Mouse (Mus musculus) cerebellum, postnatal 4 days (tissue): ENCODE measurements at regions not wholly inside any gene's neighbourhood (a gene's known extent, or its start where the extent isn't known, plus 50 kb on each side); places are given as distances from the start of the nearest gene placed in this dataset.

ENCODE experiments used
- DNase-seq, 2 experiments: peaks; one replicate each; pipeline ENCODE4 v3.0.0; 2022; ENCODE audit warnings: low spot score in 2 of 2, mixed read lengths in 1 of 2

DNA sequence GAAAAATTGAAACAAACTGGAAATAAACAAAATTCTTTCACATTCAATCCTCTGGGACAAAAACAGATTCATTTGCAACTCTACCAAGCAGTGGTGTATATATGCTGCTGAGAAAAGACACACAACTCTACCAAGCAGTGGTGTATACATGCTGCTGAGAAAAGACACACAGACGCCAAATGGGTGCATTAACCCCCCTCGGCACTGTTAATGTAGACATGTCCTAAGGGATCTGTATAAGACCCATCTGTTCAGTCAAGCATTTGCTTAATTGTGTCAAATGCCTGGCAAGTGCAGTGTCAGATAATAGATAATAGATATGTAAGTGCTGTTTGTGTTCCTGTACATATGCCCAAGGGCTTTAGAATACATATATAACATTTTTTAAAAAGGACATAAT, 1035.2 kb upstream of the B3galt2 start:
- no peak for DNase-seq

DNA sequence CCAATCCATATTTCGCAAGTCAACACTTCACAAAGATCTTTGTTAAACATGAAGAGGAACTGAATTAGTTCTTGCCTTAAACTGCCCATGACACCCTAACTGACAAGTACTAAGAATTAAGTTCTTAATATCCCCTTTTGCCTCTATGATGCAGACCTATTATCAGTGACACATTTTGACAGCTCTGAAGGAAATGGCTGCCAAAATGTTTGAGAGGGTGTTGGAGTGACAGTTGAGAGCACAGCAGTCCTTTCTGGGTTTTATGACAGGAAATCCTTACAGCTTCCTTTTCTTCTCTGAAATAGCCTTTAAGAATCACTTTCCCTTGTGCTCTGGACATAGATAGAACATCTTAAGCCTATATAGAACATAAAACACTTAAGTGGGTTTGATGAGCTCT, 1034.4 kb upstream of the B3galt2 start:
- DNase-seq: no peak

DNA sequence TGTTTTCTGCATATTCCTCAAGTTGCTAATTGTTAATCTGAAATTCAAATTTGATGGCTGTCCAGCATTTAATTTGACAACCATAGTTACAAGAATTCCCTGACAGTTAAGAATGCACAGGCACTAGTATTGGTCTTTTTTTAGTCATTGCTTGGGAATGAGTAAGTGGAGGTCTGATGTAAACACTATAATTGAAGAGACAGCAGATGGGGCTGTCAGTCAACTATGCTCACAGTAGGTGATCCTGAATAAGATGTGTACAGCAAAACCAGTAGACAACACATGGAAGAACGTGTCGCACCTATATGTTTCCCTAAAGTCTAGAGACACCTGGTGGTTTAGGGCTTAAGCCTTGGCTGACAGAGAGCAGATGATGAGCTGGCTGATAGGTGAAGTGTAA, 1019.0 kb upstream of the B3galt2 start:
- no peak for DNase-seq

DNA sequence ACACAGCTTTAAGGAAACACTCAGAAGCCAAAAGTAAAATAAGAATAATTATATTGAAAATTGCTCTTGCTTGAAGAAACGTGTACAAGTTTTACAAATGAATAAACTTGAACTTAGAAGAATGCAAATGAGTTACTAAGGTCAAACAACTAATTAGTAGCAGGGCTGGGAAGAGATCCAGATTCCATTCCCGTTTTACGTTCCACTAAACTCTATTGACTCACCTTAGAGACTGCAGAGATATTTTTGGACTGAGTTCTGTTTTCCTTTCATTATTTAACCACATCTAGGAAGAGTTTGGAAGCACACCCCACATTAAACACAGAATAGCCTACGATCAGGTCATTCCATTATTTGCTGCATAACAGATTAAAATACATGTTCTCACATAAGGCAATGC, 1016.2 kb upstream of the B3galt2 start:
- no peak for DNase-seq

DNA sequence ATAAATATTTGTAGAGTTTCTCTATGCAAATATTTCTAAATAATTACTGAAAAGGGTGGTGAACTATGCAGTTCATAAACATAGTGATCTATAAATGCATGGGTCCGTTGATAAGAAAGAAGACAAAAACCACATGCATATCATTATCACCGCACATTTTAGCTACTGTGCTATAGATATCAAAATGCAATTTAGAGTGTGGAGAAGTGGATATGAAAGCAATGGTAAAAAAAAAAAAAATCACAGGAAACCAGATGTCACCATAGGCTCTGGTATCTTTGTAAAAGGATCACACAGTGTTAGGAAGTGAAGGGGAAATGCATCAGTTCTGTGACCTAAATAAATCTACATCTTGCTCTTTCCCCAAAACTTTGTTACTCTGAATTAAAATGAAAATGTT, 985.2 kb upstream of the B3galt2 start:
- no peak for DNase-seq

DNA sequence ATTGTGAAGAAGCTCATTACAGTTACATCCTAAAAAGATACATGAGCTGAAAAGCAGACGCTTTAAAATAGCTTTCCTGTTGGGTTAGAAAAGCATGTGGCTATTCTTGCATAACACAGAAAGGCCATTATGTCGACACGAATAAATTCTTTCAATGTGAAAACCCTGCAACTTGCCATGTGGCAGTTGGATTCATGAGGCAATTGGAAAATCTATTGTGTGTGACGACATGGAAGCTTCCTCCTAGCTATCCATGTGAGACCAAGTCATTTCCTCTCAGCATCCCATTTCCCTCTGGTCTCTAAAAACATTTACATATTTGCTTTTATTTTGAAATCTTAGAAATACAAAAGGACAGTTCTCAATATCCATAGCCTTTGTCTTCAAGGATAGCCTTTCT, 975.2 kb upstream of the B3galt2 start:
- DNase-seq: no peak

DNA sequence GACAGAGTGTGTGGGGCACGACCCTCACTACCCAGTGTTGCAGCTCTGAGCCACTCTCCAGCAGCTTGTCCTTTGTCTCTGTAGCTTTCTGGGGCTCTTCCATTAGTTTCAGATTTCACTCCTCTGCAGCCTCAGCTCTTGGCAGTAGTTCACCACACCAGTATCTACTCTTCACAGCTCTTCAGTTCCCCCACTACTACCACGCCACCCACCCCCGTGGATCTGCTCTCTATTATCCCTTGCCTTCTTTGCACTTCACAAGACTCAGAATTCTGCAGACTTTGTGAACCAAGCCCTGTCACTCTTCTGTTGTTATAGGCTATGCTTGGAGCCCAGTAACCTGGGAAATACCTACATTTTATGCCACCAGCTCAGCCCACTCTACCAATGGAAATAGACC, 960.5 kb upstream of the B3galt2 start:
- no peak for DNase-seq

DNA sequence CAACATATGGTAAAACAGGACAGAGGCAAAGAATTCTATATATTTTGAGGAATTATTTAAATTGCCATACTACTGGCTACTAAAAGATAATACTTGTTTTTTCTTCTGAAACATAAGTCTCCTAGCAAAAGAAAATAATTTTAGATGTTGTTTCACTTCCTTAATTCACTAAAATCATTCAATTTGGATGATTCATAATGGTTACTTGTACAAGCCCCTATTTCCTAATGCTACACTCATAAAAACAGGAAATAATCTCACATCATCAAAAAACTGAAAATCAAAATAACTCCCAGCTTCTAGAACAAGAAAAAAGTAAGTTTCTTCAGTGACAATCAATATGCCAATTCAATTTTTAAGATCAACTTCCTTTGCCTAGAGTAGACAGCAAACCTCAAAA, 951.6 kb upstream of the B3galt2 start:
- no peak for DNase-seq

DNA sequence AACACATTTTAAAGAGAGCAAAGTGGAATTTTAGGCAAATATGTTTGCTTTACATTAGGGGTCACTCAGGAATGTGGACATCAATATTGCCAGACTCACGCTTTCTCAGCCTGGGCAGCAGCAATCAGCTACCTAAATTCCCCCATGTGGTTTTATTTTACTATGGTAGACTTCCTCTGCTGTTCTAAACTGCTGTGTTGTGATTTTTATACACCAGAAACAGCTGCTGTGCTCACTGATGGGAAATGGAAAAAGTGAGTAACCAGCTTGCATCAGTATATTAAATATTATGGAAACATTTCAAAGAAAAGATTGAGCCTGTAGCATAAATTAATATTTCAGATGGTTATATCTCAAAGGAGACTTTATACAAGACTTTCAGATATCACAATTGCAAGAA, 945.3 kb upstream of the B3galt2 start:
- no peak for DNase-seq

DNA sequence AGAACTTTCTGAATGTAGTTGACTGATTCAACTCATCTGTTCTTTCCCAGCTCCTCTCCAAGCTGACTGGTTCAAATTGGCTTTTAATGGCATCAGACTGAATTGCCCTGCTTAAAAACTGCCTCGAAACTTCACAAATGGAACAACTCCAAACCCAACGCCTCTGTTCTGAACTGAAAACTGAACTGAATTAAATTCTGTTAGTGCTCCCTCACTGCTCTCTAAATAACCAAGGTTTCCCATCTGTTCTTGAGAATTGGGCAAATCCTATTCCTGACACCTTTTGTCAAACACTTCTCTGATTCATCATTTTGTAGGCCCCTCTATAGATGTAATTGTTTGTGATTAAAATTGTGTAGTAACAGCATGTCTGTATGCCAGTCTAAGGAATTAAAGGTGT, 932.2 kb upstream of the B3galt2 start:
- DNase-seq: no peak

DNA sequence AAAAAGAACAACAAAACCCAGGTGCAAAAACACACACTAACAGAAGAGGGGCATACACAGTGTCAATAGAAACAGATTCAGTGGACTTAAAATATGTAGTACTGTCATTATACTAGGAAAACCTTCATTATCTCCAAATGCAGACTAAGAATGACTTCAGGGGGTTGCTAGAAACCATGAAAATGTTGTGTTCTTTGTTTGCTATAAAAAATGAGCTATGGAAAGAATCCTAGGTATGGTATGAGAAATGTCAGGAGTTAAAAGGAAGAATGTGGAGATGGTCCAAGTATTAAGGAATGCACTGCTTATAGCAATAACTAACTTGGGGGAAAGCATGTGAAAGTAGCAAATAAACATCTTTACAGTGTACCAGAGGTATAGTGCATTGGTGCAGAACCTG, 910.2 kb upstream of the B3galt2 start:
- DNase-seq: no peak

DNA sequence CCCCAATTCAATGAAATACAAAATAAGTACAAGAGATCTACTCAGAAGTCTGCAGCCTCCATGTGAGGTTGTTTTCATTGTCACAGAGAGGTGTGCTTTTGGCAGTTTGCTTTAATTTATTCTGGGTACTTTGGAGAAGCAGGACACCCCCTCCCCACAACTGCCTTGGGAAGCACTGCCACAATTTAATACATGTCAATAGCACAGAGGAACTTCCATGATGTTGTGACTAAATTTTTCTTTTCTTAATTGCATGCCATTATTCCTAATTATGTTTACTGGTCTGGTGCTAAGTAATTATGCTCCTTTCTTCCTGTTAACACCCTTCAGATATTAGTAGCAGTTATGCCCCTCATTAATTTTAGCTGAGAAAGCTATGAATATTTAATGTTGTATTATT, 906.4 kb upstream of the B3galt2 start:
- DNase-seq: no peak

DNA sequence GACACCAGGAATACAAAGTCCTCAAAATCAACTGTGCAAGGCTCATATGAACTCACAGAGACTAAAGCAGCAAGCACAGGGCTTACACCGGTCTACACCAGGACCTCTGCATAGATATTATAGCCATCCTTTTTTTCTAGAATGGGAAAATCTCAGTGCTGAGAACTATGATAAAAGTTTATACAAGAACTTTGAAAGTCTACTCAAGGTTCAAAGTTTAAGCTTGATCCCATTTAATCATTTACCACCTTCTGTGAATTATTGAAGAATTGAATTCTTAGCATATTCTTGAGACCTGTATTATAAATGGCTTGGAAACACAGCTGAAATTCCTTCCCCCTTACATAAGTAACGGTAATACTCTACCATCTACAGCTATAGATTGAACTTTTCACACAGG, 902.1 kb upstream of the B3galt2 start:
- no peak for DNase-seq

DNA sequence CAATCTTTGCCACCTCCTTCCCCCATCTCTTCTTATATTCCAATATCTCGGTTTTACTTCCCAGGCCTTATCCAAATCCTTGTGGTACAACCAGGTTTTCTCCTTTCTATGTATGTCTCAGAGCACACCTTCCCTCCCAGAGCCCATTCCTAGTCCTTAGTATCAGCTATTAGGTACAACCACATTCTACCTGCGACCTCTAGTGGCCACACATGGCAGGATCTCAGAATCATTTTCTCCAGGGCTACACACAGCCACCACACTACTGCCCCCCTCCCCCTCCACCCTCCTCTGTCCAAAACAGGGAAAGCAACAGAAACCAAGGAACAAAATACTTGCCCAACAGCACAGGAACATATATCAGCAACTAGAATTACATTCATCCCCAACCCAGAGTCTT, 898.2 kb upstream of the B3galt2 start:
- peak in 1 of 2 experiments; percentile 35 for DNase-seq

DNA sequence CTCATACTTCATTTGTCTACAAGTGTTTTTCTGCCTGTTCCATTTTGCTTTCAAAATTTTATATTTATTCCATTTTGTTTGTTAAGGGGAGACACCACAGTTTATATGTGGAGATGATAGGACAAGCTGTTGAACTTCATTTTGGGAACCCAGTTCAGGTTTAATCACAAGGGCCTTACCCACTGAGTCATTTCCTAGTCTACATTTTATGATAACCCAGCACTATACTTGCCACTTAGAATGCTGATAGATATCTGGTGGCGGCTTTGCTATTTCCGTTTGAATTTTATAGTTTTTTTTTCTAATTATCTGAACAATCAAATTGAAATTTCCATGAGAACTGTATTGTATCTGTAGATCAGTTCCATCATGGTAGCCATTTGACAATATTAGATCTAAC, 869.5 kb upstream of the B3galt2 start:
- no peak for DNase-seq
